ENCODE assay signal across 1 mouse cellular context in genomic region chr11:49250422-49251379, GRCm38 (mm10).
TF ChIP-seq lines count a peak whose summit lies in the region.

No protein-coding gene starts in this region.

TF ChIP-seq in MEL, 35 proteins besides CTCF, POLR2A, EP300 and RAD21 (continued from another document):
- TF ChIP-seq RCOR1 (IDR thresholded peaks at IDR 0.05; ENCODE audit: low read depth, low read length) (no peak), MYB (IDR thresholded peaks at IDR 0.05; ENCODE audit: low read depth, low read length) (no peak), USF1 (IDR thresholded peaks at IDR 0.05; ENCODE audit: low read depth, low read length) (no peak), CHD2 (IDR thresholded peaks at IDR 0.05; ENCODE audit: low read length) (no peak), SMC3 (IDR thresholded peaks at IDR 0.05; ENCODE audit: low read depth, low read length) (no peak; the same call in 1 of the 2 replicates), MYC (IDR thresholded peaks at IDR 0.05; ENCODE audit: low read depth, low read length) (no peak), ETS1 (IDR thresholded peaks at IDR 0.05; ENCODE audit: low read depth, low read length) (0 out of 2 replicates have a peak, but pooled peaks have one; percentile 29), CHD1 (IDR thresholded peaks at IDR 0.05; ENCODE audit: low read depth, low read length) (peak; percentile 88; the same call in 1 of the 2 replicates), TBP (IDR thresholded peaks at IDR 0.05; ENCODE audit: low read depth, low read length) (no peak), UBTF (IDR thresholded peaks at IDR 0.05; ENCODE audit: borderline replicate concordance, insufficient read depth, low read depth, low read length) (0 out of 2 replicates have a peak, but pooled peaks have one; percentile 26), USF2 (IDR thresholded peaks at IDR 0.05; ENCODE audit: borderline replicate concordance in 1 of 2, insufficient read depth in 1 of 2, low read depth in 1 of 2, low read length in 2 of 2) (no peak), POLR2AphosphoS5 (IDR thresholded peaks at IDR 0.05; ENCODE audit: borderline replicate concordance, low read depth, low read length) (no peak), ZMIZ1 (IDR thresholded peaks at IDR 0.05; ENCODE audit: low read depth, low read length) (peak; percentile 30; the same call in 1 of the 2 replicates), TAL1 (IDR thresholded peaks at IDR 0.05; ENCODE audit: low read length) (no peak), MXI1 (IDR thresholded peaks at IDR 0.05; ENCODE audit: low read depth, low read length) (peak; percentile 74; the same call in 1 of the 2 replicates), ELF1 (IDR thresholded peaks at IDR 0.05; ENCODE audit: low read depth, low read length) (peak; percentile 84), SIN3A (IDR thresholded peaks at IDR 0.05; ENCODE audit: low read length) (peak; percentile 48), POLR2AphosphoS2 (IDR thresholded peaks at IDR 0.05; ENCODE audit: low read length) (peak; percentile 78; the same call in 1 of the 2 replicates), HCFC1 (IDR thresholded peaks at IDR 0.05; ENCODE audit: low read depth, low read length) (peak; percentile 67), MEF2A (IDR thresholded peaks at IDR 0.05; ENCODE audit: extremely low read depth, insufficient replicate concordance, low read depth, low read length, poor library complexity, severe bottlenecking) (no peak), ZNF384 (IDR thresholded peaks at IDR 0.05; ENCODE audit: low read depth, low read length) (no peak), E2F4 (IDR thresholded peaks at IDR 0.05; ENCODE audit: borderline replicate concordance, low read depth, low read length) (no peak; the same call in 1 of the 2 replicates)
TF ChIP-seq in MEL: peak in this region for 11.
